Comparison of ENCODE assay signal across 8 mouse cellular contexts in the genomic region with DNA sequence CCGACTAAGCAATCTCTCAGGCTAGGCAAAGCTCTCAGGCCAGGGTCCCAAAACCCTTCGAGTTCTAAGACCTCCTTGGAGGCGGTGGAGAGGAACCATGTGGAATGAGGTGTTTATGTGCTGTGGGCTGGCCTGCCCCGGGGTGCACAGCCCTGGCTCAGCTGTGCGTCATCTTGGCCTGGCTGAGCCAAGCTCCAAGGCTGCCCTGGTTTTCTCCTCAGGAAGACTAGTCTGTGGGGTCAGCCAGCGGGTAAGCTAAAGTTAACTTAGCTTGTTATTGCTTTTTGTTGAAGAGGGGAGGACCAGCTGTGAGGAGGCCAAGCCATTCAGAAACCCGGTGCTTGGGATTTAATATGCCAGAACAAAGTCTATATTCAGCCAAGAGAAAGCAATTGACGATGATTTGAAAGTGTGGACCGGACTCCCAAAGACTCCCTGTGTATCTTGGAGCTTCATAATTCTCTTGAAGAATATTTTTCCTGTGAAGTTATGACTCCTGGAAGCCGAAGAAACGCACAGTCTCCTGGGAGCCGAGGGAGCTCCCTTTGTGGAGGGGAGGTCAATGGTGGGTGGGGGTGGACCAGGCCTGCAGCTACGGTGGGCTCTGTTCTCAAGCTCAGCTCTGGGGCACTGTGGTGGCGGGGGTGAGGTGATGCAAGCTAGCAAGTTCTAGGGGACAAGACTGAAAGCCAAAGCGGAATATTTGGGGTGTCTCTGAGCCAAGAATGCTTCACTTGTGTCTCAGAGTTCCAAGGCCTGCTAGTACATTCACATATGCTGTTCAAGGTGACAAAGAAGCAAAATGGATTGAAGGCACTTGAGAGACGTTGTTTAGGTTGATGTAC.
DNase-seq lines count a peak whose midpoint lies in the region; ATAC-seq lines count a peak whose summit lies in the region.

No protein-coding gene starts in this region.

- H3K36me3 ChIP-seq in midbrain, embryonic 10.5 days = no peaks in the 10 kb centered on the region
- H3K36me3 ChIP-seq in midbrain, embryonic 15.5 days (replicated peaks) = no peaks in the 10 kb centered on the region

- 84% methylated on average over 16 of the region's 16 CpGs for WGBS in midbrain, embryonic 10.5 days
- WGBS in midbrain, embryonic 15.5 days = 77% methylated on average over 16 of the region's 16 CpGs

- no peak overlapping the region for H3K4me3 ChIP-seq in midbrain, embryonic 10.5 days
- no peak overlapping the region for H3K4me3 ChIP-seq in midbrain, embryonic 15.5 days

- no peak for DNase-seq in midbrain, embryonic 10.5 days (ENCODE audit: low spot score)
- peak; percentile 74 for DNase-seq in heart, adult 8-10 months (ENCODE audit: low spot score)
- DNase-seq in kidney, postnatal 10 days = peak; percentile 65
- peak; percentile 50 for DNase-seq in ovary, postnatal 36 days (ENCODE audit: low spot score)
- DNase-seq in right cerebral cortex, postnatal 14 days = no peak
- no peak for DNase-seq in cerebellum, adult 8-10 months
- no peak for DNase-seq in layer of hippocampus, postnatal 25 days (ENCODE audit: extremely low spot score in 1 of 2, low spot score in 1 of 2)

- H3K27ac ChIP-seq in midbrain, embryonic 10.5 days (replicated peaks) = peak overlapping the region; percentile 91
- H3K27ac ChIP-seq in midbrain, embryonic 15.5 days = no peak overlapping the region

- H3K9me3 ChIP-seq in midbrain, embryonic 10.5 days (replicated peaks) = no peaks in the 10 kb centered on the region
- no peaks in the 10 kb centered on the region for H3K9me3 ChIP-seq in midbrain, embryonic 15.5 days

- no peak overlapping the region for H3K9ac ChIP-seq in midbrain, embryonic 15.5 days

- H3K4me2 ChIP-seq in midbrain, embryonic 15.5 days = no peak overlapping the region

- H3K27me3 ChIP-seq in midbrain, embryonic 10.5 days (ENCODE audit: low read depth, poor library complexity, severe bottlenecking) = no peaks in the 10 kb centered on the region
- H3K27me3 ChIP-seq in midbrain, embryonic 15.5 days (replicated peaks) = no peaks in the 10 kb centered on the region

- peaks cover 75% of the 10 kb centered on the region for H3K4me1 ChIP-seq in midbrain, embryonic 10.5 days
- H3K4me1 ChIP-seq in midbrain, embryonic 15.5 days = peaks cover 19% of the 10 kb centered on the region

- ATAC-seq in midbrain, embryonic 15.5 days (replicated peaks) = no peak

Comparison
In these comparisons a context has a peak if more than half of its experiments do, and no peak if none do; other contexts are left out.
1. DNase-seq: peak in heart, adult 8-10 months (single experiment), kidney, postnatal 10 days (single experiment) and ovary, postnatal 36 days (single experiment); none in midbrain, embryonic 10.5 days (single experiment), right cerebral cortex, postnatal 14 days (single experiment), cerebellum, adult 8-10 months (single experiment) and layer of hippocampus, postnatal 25 days (0 of 2).